Mouse (Mus musculus): ENCODE data around the gene Aff4. TPM values are rescaled to one million over a fixed set of nuclear protein-coding genes. Genes with fewer than 3 reads are reported as not detected.
"Not testable (repeated sequence)": the region's sequence is repeated elsewhere in the genome, so short reads cannot be mapped to it uniquely, and the experiment has no call there.

The Aff4 gene
- polyA plus RNA-seq, 1 experiment from 2014 or later, result 120 TPM

DNA sequence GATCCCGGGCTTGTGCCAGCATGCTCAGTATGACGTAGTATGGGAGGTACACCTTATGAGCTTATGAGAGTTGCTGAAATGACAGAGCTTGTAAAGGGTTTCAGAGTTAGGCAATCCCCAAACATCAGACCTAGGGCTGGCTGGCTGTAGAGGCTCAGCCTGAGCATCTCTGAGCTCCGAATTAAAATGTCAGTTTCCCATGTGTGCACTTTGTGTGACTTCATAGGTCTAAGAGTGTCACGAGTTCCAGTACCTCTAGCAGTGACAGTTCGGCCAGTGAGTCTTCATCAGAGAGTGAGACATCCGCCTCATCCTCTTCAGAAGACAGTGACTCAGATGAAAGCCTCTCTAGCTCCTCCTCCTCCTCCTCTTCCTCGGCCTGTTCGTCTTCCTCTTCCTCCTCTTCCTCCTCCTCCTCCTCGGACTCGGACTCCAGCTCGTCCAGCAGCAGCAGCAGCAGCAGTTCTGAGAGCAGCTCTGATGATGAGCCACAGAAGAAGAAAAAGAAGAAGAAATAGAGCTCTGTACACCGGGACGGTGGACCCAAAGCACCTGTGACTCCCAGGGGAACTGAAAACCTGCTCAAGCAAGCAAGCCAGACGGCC lies 18.5 kb upstream of the Aff4 start:
- H3K9ac ChIP-seq (ENCODE audit: low read depth, low read length), result no peak overlapping the region
- no peaks in the 10 kb centered on the region for H3K27me3 ChIP-seq (ENCODE audit: control insufficient read depth, insufficient read depth, low read length)
- DNase-seq (ENCODE audit: low spot score) (no peak), ATAC-seq (ENCODE audit: low FRiP score) (no peak)
- H3K9me3 ChIP-seq (ENCODE audit: control insufficient read depth, low read length), result no peaks in the 10 kb centered on the region
- no peak overlapping the region for H3K27ac ChIP-seq (ENCODE audit: low read depth, low read length)
- H3K4me2 ChIP-seq (replicated peaks; ENCODE audit: low read depth, low read length), result no peak overlapping the region
- H3K36me3 ChIP-seq (ENCODE audit: control insufficient read depth, insufficient read depth, low read length), result no peaks in the 10 kb centered on the region; the same call in 1 of the 2 replicates
- H3K4me3 ChIP-seq (ENCODE audit: low read depth, low read length), result no peak overlapping the region
- H3K4me1 ChIP-seq (replicated peaks; ENCODE audit: control insufficient read depth, insufficient read depth, low read length), result no peaks in the 10 kb centered on the region
- WGBS, result 89% methylated on average over 14 of the region's 14 CpGs

DNA sequence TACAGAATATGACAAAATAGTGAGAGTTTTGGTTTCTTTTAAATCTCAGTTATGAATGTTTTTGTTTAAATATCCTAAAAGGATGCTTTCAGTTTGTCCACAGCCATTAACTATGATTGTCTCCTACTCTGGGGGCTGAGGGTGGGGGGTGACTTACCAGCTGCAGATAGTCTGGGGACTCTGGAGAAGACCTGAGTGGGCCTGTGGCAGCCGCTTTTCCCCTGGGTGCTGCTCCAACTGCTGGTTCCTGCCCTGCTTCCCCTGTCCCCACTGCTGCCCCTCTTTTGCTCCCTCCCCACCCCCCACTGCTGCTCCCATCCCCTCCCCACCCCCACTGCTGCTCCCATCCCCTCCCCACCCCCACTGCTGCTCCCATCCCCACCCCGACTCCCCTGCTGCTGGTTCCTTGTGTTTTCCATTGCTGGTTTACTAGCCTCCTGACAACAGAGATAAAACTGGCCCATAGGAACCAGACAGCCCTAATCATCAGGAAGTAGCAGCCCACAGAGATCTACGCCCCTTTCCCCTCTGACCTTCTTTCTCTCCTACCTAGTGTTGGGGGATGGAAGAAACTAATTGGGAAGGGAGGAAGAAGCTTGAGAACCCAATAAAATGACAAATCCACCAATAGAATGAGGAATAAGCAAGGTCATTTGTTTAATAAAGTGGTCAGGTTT lies 15.0 kb upstream of the Aff4 start:
- DNase-seq (ENCODE audit: low spot score) (no peak), ATAC-seq (ENCODE audit: low FRiP score) (no peak)
- no peak overlapping the region for H3K9ac ChIP-seq (ENCODE audit: low read depth, low read length)
- no peak overlapping the region for H3K4me2 ChIP-seq (replicated peaks; ENCODE audit: low read depth, low read length)
- H3K27ac ChIP-seq (ENCODE audit: low read depth, low read length), result no peak overlapping the region
- 70% methylated on average over 1 of the region's 3 CpGs for WGBS
- H3K4me1 ChIP-seq (replicated peaks; ENCODE audit: control insufficient read depth, insufficient read depth, low read length), result no peaks in the 10 kb centered on the region
- H3K27me3 ChIP-seq (ENCODE audit: control insufficient read depth, insufficient read depth, low read length), result no peaks in the 10 kb centered on the region
- H3K9me3 ChIP-seq (ENCODE audit: control insufficient read depth, low read length), result no peaks in the 10 kb centered on the region
- no peaks in the 10 kb centered on the region for H3K36me3 ChIP-seq (ENCODE audit: control insufficient read depth, insufficient read depth, low read length)
- no peak overlapping the region for H3K4me3 ChIP-seq (ENCODE audit: low read depth, low read length)

- Histone ChIP-seq H3K9ac (ENCODE audit: low read depth, low read length) (no peak overlapping the region), H3K27ac (ENCODE audit: low read depth, low read length) (no peak overlapping the region), H3K4me1 (replicated peaks; ENCODE audit: control insufficient read depth, insufficient read depth, low read length) (no peaks in the 10 kb centered on the region), H3K4me2 (replicated peaks; ENCODE audit: low read depth, low read length) (no peak overlapping the region), H3K36me3 (ENCODE audit: control insufficient read depth, insufficient read depth, low read length) (no peaks in the 10 kb centered on the region), H3K4me3 (ENCODE audit: low read depth, low read length) (no peak overlapping the region), H3K27me3 (ENCODE audit: control insufficient read depth, insufficient read depth, low read length) (no peaks in the 10 kb centered on the region), H3K9me3 (ENCODE audit: control insufficient read depth, low read length) (no peaks in the 10 kb centered on the region)
- ATAC-seq (ENCODE audit: low FRiP score) (no peak), DNase-seq (ENCODE audit: low spot score) (no peak)
Measured at GRCm38 (mm10) chr11:53336182-53336571, 14.5 kb upstream of the Aff4 start.

DNA sequence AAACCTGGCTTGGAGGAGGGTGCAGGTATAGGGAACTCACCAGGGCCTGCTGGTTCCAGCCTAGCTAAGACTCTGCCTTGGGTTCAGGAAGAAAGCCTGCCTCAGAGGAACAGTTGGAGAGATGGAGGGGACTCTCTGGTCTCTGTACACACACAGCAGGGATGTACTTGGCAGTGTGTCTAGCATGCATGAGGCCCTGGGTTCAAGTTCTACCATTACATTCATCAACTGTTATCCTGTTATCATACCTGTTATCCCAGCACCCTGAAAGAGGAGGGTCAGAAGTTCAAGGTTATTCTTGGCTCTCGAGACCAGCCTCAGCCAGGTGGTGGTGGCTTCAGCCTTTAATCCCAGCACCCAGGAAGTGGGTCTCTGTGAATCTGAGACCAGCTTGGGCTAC lies 13.7 kb upstream of the Aff4 start:
- Histone ChIP-seq H3K27ac (ENCODE audit: low read depth, low read length) (no peak overlapping the region), H3K27me3 (ENCODE audit: control insufficient read depth, insufficient read depth, low read length) (no peaks in the 10 kb centered on the region), H3K4me3 (ENCODE audit: low read depth, low read length) (no peak overlapping the region), H3K4me2 (replicated peaks; ENCODE audit: low read depth, low read length) (no peak overlapping the region), H3K9ac (ENCODE audit: low read depth, low read length) (no peak overlapping the region), H3K36me3 (ENCODE audit: control insufficient read depth, insufficient read depth, low read length) (no peaks in the 10 kb centered on the region), H3K4me1 (replicated peaks; ENCODE audit: control insufficient read depth, insufficient read depth, low read length) (no peaks in the 10 kb centered on the region), H3K9me3 (ENCODE audit: control insufficient read depth, low read length) (no peaks in the 10 kb centered on the region)
- DNase-seq (ENCODE audit: low spot score), result no peak
- WGBS, result 88% methylated on average over 1 of the region's 1 CpGs
- ATAC-seq (ENCODE audit: low FRiP score), result no peak

- no peak overlapping the region for H3K27ac ChIP-seq (ENCODE audit: low read depth, low read length)
- H3K4me2 ChIP-seq (replicated peaks; ENCODE audit: low read depth, low read length), result no peak overlapping the region
- H3K4me3 ChIP-seq (ENCODE audit: low read depth, low read length), result no peak overlapping the region
- H3K9me3 ChIP-seq (ENCODE audit: control insufficient read depth, low read length), result no peaks in the 10 kb centered on the region
- ATAC-seq (ENCODE audit: low FRiP score), result no peak
- H3K27me3 ChIP-seq (ENCODE audit: control insufficient read depth, insufficient read depth, low read length), result no peaks in the 10 kb centered on the region
- DNase-seq (ENCODE audit: low spot score), result no peak
- no peaks in the 10 kb centered on the region for H3K36me3 ChIP-seq (ENCODE audit: control insufficient read depth, insufficient read depth, low read length)
- no peak overlapping the region for H3K9ac ChIP-seq (ENCODE audit: low read depth, low read length)
- WGBS, result 61% methylated on average over 8 of the region's 8 CpGs
- no peaks in the 10 kb centered on the region for H3K4me1 ChIP-seq (replicated peaks; ENCODE audit: control insufficient read depth, insufficient read depth, low read length)
Measured at GRCm38 (mm10) chr11:53337684-53338083, 12.9 kb upstream of the Aff4 start.

DNA sequence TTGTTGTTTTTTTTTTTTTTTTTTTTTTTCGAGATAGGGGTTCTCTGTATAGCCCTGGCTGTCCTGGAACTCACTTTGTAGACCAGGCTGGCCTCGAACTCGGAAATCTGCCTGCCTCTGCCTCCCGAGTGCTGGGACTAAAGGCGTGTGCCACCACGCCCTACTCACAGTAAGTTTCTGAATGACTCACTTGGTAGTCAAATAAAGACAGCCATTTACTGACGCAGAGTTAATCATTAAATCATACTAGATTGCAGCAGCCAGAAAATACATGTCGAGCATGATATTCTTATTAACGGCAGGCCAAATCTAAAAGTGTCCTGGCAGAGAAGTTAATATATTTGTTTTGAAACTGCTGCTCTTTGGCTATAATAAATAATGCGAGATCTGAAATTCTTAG lies 9.6 kb upstream of the Aff4 start:
- not testable (repeated sequence) for ATAC-seq (ENCODE audit: low FRiP score); H3K4me1 ChIP-seq (replicated peaks; ENCODE audit: control insufficient read depth, insufficient read depth, low read length); H3K4me3 ChIP-seq (ENCODE audit: low read depth, low read length); H3K9me3 ChIP-seq (ENCODE audit: control insufficient read depth, low read length); H3K27ac ChIP-seq (ENCODE audit: low read depth, low read length); H3K4me2 ChIP-seq (replicated peaks; ENCODE audit: low read depth, low read length); H3K9ac ChIP-seq (ENCODE audit: low read depth, low read length); H3K36me3 ChIP-seq (ENCODE audit: control insufficient read depth, insufficient read depth, low read length); H3K27me3 ChIP-seq (ENCODE audit: control insufficient read depth, insufficient read depth, low read length); DNase-seq (ENCODE audit: low spot score)
- 94% methylated on average over 9 of the region's 10 CpGs for WGBS

GRCm38 (mm10) chr11:53342711-53343110 lies 7.9 kb upstream of the Aff4 start:
- ATAC-seq (ENCODE audit: low FRiP score), result no peak
- Histone ChIP-seq H3K36me3 (ENCODE audit: control insufficient read depth, insufficient read depth, low read length) (no peaks in the 10 kb centered on the region), H3K9ac (ENCODE audit: low read depth, low read length) (no peak overlapping the region), H3K9me3 (ENCODE audit: control insufficient read depth, low read length) (no peaks in the 10 kb centered on the region), H3K4me2 (replicated peaks; ENCODE audit: low read depth, low read length) (no peak overlapping the region), H3K4me3 (ENCODE audit: low read depth, low read length) (no peak overlapping the region), H3K27ac (ENCODE audit: low read depth, low read length) (no peak overlapping the region), H3K4me1 (replicated peaks; ENCODE audit: control insufficient read depth, insufficient read depth, low read length) (no peaks in the 10 kb centered on the region), H3K27me3 (ENCODE audit: control insufficient read depth, insufficient read depth, low read length) (no peaks in the 10 kb centered on the region)
- no peak for DNase-seq (ENCODE audit: low spot score)
- 79% methylated on average over 5 of the region's 5 CpGs for WGBS

GRCm38 (mm10) chr11:53345328-53345727 lies 5.3 kb upstream of the Aff4 start:
- no peak for ATAC-seq (ENCODE audit: low FRiP score)
- DNase-seq (ENCODE audit: low spot score), result no peak
- 50% methylated on average over 5 of the region's 5 CpGs for WGBS

DNA sequence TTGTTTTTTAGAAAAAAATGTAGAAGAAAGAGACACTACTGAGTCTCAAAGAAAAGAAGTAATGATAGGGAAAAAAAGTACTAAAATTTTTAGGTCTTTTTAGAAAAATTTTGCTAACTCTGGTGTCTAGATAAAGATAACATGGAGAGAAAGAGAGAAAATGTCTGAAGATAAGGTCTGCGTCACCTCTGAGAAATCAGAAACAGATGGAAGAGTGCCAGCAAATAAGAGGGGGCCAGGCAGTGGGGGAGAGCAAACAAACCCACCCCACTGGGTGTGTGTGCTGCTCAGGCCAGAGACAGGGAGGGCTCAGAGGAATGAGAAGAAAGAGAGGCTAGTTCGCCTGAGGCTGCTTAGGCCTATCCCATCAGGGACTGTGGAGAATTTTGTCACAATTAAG lies 4.9 kb upstream of the Aff4 start:
- Histone ChIP-seq H3K27ac (ENCODE audit: low read depth, low read length) (no peak overlapping the region), H3K27me3 (ENCODE audit: control insufficient read depth, insufficient read depth, low read length) (no peaks in the 10 kb centered on the region), H3K9ac (ENCODE audit: low read depth, low read length) (no peak overlapping the region), H3K9me3 (ENCODE audit: control insufficient read depth, low read length) (no peaks in the 10 kb centered on the region), H3K4me1 (replicated peaks; ENCODE audit: control insufficient read depth, insufficient read depth, low read length) (no peaks in the 10 kb centered on the region), H3K4me2 (replicated peaks; ENCODE audit: low read depth, low read length) (no peak overlapping the region), H3K4me3 (ENCODE audit: low read depth, low read length) (no peak overlapping the region), H3K36me3 (ENCODE audit: control insufficient read depth, insufficient read depth, low read length) (no peaks in the 10 kb centered on the region)
- no peak for DNase-seq (ENCODE audit: low spot score)
- 59% methylated on average over 2 of the region's 2 CpGs for WGBS
- ATAC-seq (ENCODE audit: low FRiP score), result no peak

More at GRCm38 (mm10) chr11:53345328-53345727, 5.3 kb upstream of the Aff4 start:
- no peak overlapping the region for H3K4me3 ChIP-seq (ENCODE audit: low read depth, low read length)
- H3K4me1 ChIP-seq (replicated peaks; ENCODE audit: control insufficient read depth, insufficient read depth, low read length), result no peaks in the 10 kb centered on the region
- H3K36me3 ChIP-seq (ENCODE audit: control insufficient read depth, insufficient read depth, low read length), result no peaks in the 10 kb centered on the region
- H3K4me2 ChIP-seq (replicated peaks; ENCODE audit: low read depth, low read length), result no peak overlapping the region
- H3K9ac ChIP-seq (ENCODE audit: low read depth, low read length), result no peak overlapping the region
- no peak overlapping the region for H3K27ac ChIP-seq (ENCODE audit: low read depth, low read length)
- no peaks in the 10 kb centered on the region for H3K9me3 ChIP-seq (ENCODE audit: control insufficient read depth, low read length)
- no peaks in the 10 kb centered on the region for H3K27me3 ChIP-seq (ENCODE audit: control insufficient read depth, insufficient read depth, low read length)

All from hindbrain, embryonic 11.5 days (tissue).